Mouse (Mus musculus): ENCODE measurements around the gene Plpp7. TPM values are rescaled to one million over a fixed set of nuclear protein-coding genes. Genes with fewer than 3 reads are reported as not detected.

Gene Plpp7
- total and polyA plus RNA-seq, 3 experiments, result 0.25 TPM; not detected in 2

- dilution Hi-C loops (cut with MboI; ENCODE audit: extremely low pct_ligation_motif_present, extremely low pct_unique_long_range_greater_than_20kb, low sequenced_read_pairs), result no loop called here
- no peak for TF ChIP-seq USF1 (IDR thresholded peaks at IDR 0.05; ENCODE audit: low read depth, low read length)
- no peak for TF ChIP-seq JUN (IDR thresholded peaks at IDR 0.05; ENCODE audit: insufficient read depth, low read depth, low read length)
- TF ChIP-seq ZNF384 (IDR thresholded peaks at IDR 0.05; ENCODE audit: low read depth, low read length), result no peak
- TF ChIP-seq SIN3A (IDR thresholded peaks at IDR 0.05; ENCODE audit: low read length), result no peak
- TF ChIP-seq POLR2AphosphoS2 (IDR thresholded peaks at IDR 0.05; ENCODE audit: low read depth, low read length), result no peak
- no peak for DNase-seq (ENCODE audit: extremely low read depth)
- H3K9me3 ChIP-seq (replicated peaks; ENCODE audit: low read length), result peaks cover 9% of the 10 kb centered on the region
- no peaks in the 10 kb centered on the region for H3K79me2 ChIP-seq (replicated peaks; ENCODE audit: control insufficient read depth, extremely low read depth, insufficient read depth, poor library complexity, severe bottlenecking)
- H3K4me3 ChIP-seq (replicated peaks in 1 of 3; ENCODE audit: low read depth in 2 of 3, low read length in 2 of 3, poor library complexity in 1 of 3), result no peak overlapping the region
- no peak overlapping the region for H3K9ac ChIP-seq (ENCODE audit: insufficient read depth, low read depth)
- H3K36me3 ChIP-seq (replicated peaks in 1 of 2; ENCODE audit: control insufficient read depth in 1 of 2, insufficient read depth in 1 of 2, low read length in 1 of 2), result no peaks in the 10 kb centered on the region
- no peak overlapping the region for H3K27ac ChIP-seq (ENCODE audit: insufficient read depth, low read depth)
- peaks cover 5% of the 10 kb centered on the region for H3K27me3 ChIP-seq (replicated peaks)
- peaks cover 10 to 37% of the 10 kb centered on the region in 2 experiments for H3K4me1 ChIP-seq (ENCODE audit: control insufficient read depth in 1 of 2, insufficient read depth in 2 of 2)
- no peak overlapping the region for H3K4me2 ChIP-seq (ENCODE audit: insufficient read depth, low read depth, poor library complexity, severe bottlenecking)
- in situ Hi-C loops (cut with MboI; ENCODE audit: low pct_ligation_motif_present, low pct_unique_long_range_greater_than_20kb, low sequenced_read_pairs), result no loop called here
Measured at GRCm38 (mm10) chr2:32079191-32079725, 16.1 kb upstream of the Plpp7 start.

GRCm38 (mm10) chr2:32080681-32081080 is 14.6 kb upstream of the Plpp7 start:
- TF ChIP-seq ZKSCAN1 (IDR thresholded peaks at IDR 0.05; ENCODE audit: borderline replicate concordance, low read depth, low read length) (no peak), USF1 (IDR thresholded peaks at IDR 0.05; ENCODE audit: low read depth, low read length) (no peak), EP300 (IDR thresholded peaks at IDR 0.05; ENCODE audit: low read length) (peak; percentile 50; the same call in 1 of the 2 replicates), TCF12 (IDR thresholded peaks at IDR 0.05; ENCODE audit: low read depth, low read length) (0 out of 2 replicates have a peak, but pooled peaks have one; percentile 7), USF2 (conservative IDR thresholded peaks at IDR 0.05; ENCODE audit: low read depth, low read length) (no peak)
- H3K4me3 ChIP-seq (replicated peaks in 1 of 3; ENCODE audit: low read depth in 2 of 3, low read length in 2 of 3, poor library complexity in 1 of 3), result no peak overlapping the region
- H3K9ac ChIP-seq (ENCODE audit: insufficient read depth, low read depth), result no peak overlapping the region
- no peaks in the 10 kb centered on the region for H3K36me3 ChIP-seq (replicated peaks in 1 of 2; ENCODE audit: control insufficient read depth in 1 of 2, insufficient read depth in 1 of 2, low read length in 1 of 2)
- H3K79me2 ChIP-seq (replicated peaks; ENCODE audit: control insufficient read depth, extremely low read depth, insufficient read depth, poor library complexity, severe bottlenecking), result no peaks in the 10 kb centered on the region
- H3K4me2 ChIP-seq (ENCODE audit: insufficient read depth, low read depth, poor library complexity, severe bottlenecking), result no peak overlapping the region
- peaks cover 12 to 37% of the 10 kb centered on the region in 2 experiments for H3K4me1 ChIP-seq (ENCODE audit: control insufficient read depth in 1 of 2, insufficient read depth in 2 of 2)
- dilution Hi-C loops (cut with MboI; ENCODE audit: extremely low pct_ligation_motif_present, extremely low pct_unique_long_range_greater_than_20kb, low sequenced_read_pairs), result no loop called here
- DNase-seq (ENCODE audit: extremely low read depth), result no peak
- in situ Hi-C loops (cut with MboI; ENCODE audit: low pct_ligation_motif_present, low pct_unique_long_range_greater_than_20kb, low sequenced_read_pairs), result no loop called here
- no peak overlapping the region for H3K27ac ChIP-seq (ENCODE audit: insufficient read depth, low read depth)
- peaks cover 15% of the 10 kb centered on the region for H3K27me3 ChIP-seq (replicated peaks)
- H3K9me3 ChIP-seq (replicated peaks; ENCODE audit: low read length), result peaks cover 9% of the 10 kb centered on the region

DNA sequence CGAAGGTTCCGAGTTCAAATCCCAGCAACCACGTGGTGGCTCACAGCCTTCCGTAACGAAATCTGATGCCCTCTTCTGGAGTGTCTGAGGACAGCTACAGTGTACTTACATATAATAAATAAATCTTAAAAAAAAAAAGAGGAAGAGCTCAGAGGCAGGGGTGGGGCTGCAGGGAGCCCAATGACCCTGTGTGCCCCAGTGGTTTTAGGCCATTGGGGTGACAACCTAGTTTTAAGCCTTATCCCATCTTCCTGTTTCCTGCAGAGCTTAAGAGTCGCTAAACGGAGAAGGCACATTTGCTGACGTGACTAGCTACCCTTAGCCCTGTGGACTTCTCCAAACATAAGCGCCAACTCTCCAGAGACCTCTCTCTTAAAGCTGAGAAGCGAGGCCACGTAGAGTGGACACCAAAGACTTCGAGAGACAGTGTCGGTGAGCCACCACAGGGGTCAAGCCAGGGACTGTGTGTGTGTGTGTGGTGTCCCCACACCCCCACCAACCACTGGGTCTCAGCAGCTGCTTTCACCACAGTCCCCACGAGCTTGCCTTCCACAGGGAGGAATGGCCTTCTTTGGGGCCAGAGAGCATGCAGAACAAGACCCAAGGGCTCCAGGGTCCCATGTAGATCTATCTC is 13.9 kb upstream of the Plpp7 start:
- in situ Hi-C loops (cut with MboI; ENCODE audit: low pct_ligation_motif_present, low pct_unique_long_range_greater_than_20kb, low sequenced_read_pairs) (no loop called here), dilution Hi-C loops (cut with MboI; ENCODE audit: extremely low pct_ligation_motif_present, extremely low pct_unique_long_range_greater_than_20kb, low sequenced_read_pairs) (no loop called here)
- Histone ChIP-seq H3K4me3 (replicated peaks in 1 of 3; ENCODE audit: low read depth in 2 of 3, low read length in 2 of 3, poor library complexity in 1 of 3) (no peak overlapping the region), H3K79me2 (replicated peaks; ENCODE audit: control insufficient read depth, extremely low read depth, insufficient read depth, poor library complexity, severe bottlenecking) (no peaks in the 10 kb centered on the region), H3K4me2 (ENCODE audit: insufficient read depth, low read depth, poor library complexity, severe bottlenecking) (no peak overlapping the region), H3K9me3 (replicated peaks; ENCODE audit: low read length) (peaks cover 9% of the 10 kb centered on the region), H3K27ac (ENCODE audit: insufficient read depth, low read depth) (no peak overlapping the region), H3K27me3 (replicated peaks) (peaks cover 21% of the 10 kb centered on the region), H3K36me3 (replicated peaks in 1 of 2; ENCODE audit: control insufficient read depth in 1 of 2, insufficient read depth in 1 of 2, low read length in 1 of 2) (no peaks in the 10 kb centered on the region), H3K4me1 (ENCODE audit: control insufficient read depth in 1 of 2, insufficient read depth in 2 of 2) (peaks cover 12 to 37% of the 10 kb centered on the region in 2 experiments), H3K9ac (ENCODE audit: insufficient read depth, low read depth) (no peak overlapping the region)
- DNase-seq (ENCODE audit: extremely low read depth), result no peak
- TF ChIP-seq ZKSCAN1 (IDR thresholded peaks at IDR 0.05; ENCODE audit: borderline replicate concordance, low read depth, low read length) (no peak), POLR2A (IDR thresholded peaks at IDR 0.05; ENCODE audit: low read depth, low read length) (no peak), ZNF384 (IDR thresholded peaks at IDR 0.05; ENCODE audit: low read depth, low read length) (no peak), USF1 (IDR thresholded peaks at IDR 0.05; ENCODE audit: low read depth, low read length) (no peak), MAFK (IDR thresholded peaks at IDR 0.05; ENCODE audit: insufficient replicate concordance, low read length) (no peak), MAZ (IDR thresholded peaks at IDR 0.05; ENCODE audit: low read depth, low read length) (no peak), UBTF (IDR thresholded peaks at IDR 0.05; ENCODE audit: low read depth, low read length) (no peak), NRF1 (IDR thresholded peaks at IDR 0.05; ENCODE audit: low read depth, low read length) (no peak), USF2 (conservative IDR thresholded peaks at IDR 0.05; ENCODE audit: low read depth, low read length) (no peak), BHLHE40 (IDR thresholded peaks at IDR 0.05; ENCODE audit: low read depth, low read length) (no peak), ZMIZ1 (IDR thresholded peaks at IDR 0.05; ENCODE audit: low read depth, low read length) (no peak), CHD2 (IDR thresholded peaks at IDR 0.05; ENCODE audit: low read length) (no peak), CHD1 (IDR thresholded peaks at IDR 0.05; ENCODE audit: low read depth, low read length) (no peak), PAX5 (IDR thresholded peaks at IDR 0.05; ENCODE audit: low read length) (no peak)

All from CH12.LX (cell line).